Mouse (Mus musculus): Measurements from ENCODE around the gene Dnmbp. TPM values are rescaled to one million over a fixed set of nuclear protein-coding genes. Genes with fewer than 3 reads are reported as not detected.

The Dnmbp gene
- polyA plus RNA-seq, 1 experiment from 2014 or later, result 14.5 TPM

GRCm38 (mm10) chr19:43813315-43813714 lies 126.7 kb downstream of the Dnmbp start:
- no peaks in the 10 kb centered on the region for H3K27me3 ChIP-seq (ENCODE audit: control insufficient read depth, insufficient read depth, low read length)
- H3K9me3 ChIP-seq (ENCODE audit: control insufficient read depth, low read length), result no peaks in the 10 kb centered on the region
- H3K4me3 ChIP-seq (ENCODE audit: low read depth, low read length), result no peak overlapping the region
- H3K4me1 ChIP-seq (ENCODE audit: control insufficient read depth, insufficient read depth, low read length), result no peaks in the 10 kb centered on the region; the same call in 1 of the 2 replicates
- DNase-seq (ENCODE audit: low spot score, missing footprints) (no peak), ATAC-seq (ENCODE audit: low FRiP score) (no peak)
- no peak overlapping the region for H3K4me2 ChIP-seq
- H3K9ac ChIP-seq (ENCODE audit: low read length), result no peak overlapping the region
- 88% methylated on average over 10 of the region's 10 CpGs for WGBS
- H3K36me3 ChIP-seq (ENCODE audit: control insufficient read depth, insufficient read depth, low read length), result no peaks in the 10 kb centered on the region
- H3K27ac ChIP-seq (ENCODE audit: low read depth, low read length), result no peak overlapping the region

GRCm38 (mm10) chr19:43811419-43811818 lies 128.6 kb downstream of the Dnmbp start:
- H3K27me3 ChIP-seq (ENCODE audit: control insufficient read depth, insufficient read depth, low read length), result no peaks in the 10 kb centered on the region
- DNase-seq (ENCODE audit: low spot score, missing footprints) (no peak), ATAC-seq (ENCODE audit: low FRiP score) (no peak)
- H3K27ac ChIP-seq (ENCODE audit: low read depth, low read length), result no peak overlapping the region
- WGBS, result 95% methylated on average over 4 of the region's 4 CpGs
- H3K4me3 ChIP-seq (ENCODE audit: low read depth, low read length), result no peak overlapping the region
- H3K9me3 ChIP-seq (ENCODE audit: control insufficient read depth, low read length), result no peaks in the 10 kb centered on the region
- no peak overlapping the region for H3K9ac ChIP-seq (ENCODE audit: low read length)
- H3K36me3 ChIP-seq (ENCODE audit: control insufficient read depth, insufficient read depth, low read length), result no peaks in the 10 kb centered on the region
- H3K4me1 ChIP-seq (ENCODE audit: control insufficient read depth, insufficient read depth, low read length), result no peaks in the 10 kb centered on the region; the same call in 1 of the 2 replicates
- H3K4me2 ChIP-seq, result no peak overlapping the region

GRCm38 (mm10) chr19:43809331-43809730 lies 130.7 kb downstream of the Dnmbp start:
- Histone ChIP-seq H3K4me3 (ENCODE audit: low read depth, low read length) (no peak overlapping the region), H3K9ac (ENCODE audit: low read length) (no peak overlapping the region), H3K4me2 (no peak overlapping the region), H3K36me3 (ENCODE audit: control insufficient read depth, insufficient read depth, low read length) (no peaks in the 10 kb centered on the region), H3K27me3 (ENCODE audit: control insufficient read depth, insufficient read depth, low read length) (no peaks in the 10 kb centered on the region), H3K27ac (ENCODE audit: low read depth, low read length) (no peak overlapping the region), H3K4me1 (ENCODE audit: control insufficient read depth, insufficient read depth, low read length) (no peaks in the 10 kb centered on the region; the same call in 1 of the 2 replicates), H3K9me3 (ENCODE audit: control insufficient read depth, low read length) (no peaks in the 10 kb centered on the region)
- ATAC-seq (ENCODE audit: low FRiP score), result no peak
- 45% methylated on average over 4 of the region's 4 CpGs for WGBS
- DNase-seq (ENCODE audit: low spot score, missing footprints), result no peak

DNA sequence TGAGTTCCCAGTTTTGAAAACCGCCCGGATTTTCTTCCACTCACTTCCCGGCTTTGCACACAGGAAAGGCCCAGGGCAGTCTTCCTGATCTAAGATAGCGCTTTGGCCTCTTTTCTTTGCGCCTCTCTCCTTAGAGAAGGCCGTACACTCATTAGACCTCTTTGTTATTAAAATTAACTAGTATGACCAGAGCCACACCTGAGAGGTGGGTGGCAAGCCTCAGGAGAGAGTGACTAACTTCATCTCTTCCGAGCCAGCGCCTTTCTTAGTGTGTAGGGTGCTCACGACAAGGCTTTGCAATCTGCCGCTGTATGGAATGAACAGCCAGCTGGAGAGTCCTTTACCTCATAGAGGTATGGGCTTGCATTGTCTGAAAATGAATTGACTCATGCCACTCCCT lies 136.1 kb downstream of the Dnmbp start:
- DNase-seq (ENCODE audit: low spot score, missing footprints) (no peak), ATAC-seq (ENCODE audit: low FRiP score) (no peak)
- 86% methylated on average over 10 of the region's 10 CpGs for WGBS
- Histone ChIP-seq H3K9ac (ENCODE audit: low read length) (no peak overlapping the region), H3K27me3 (ENCODE audit: control insufficient read depth, insufficient read depth, low read length) (no peaks in the 10 kb centered on the region), H3K4me2 (no peak overlapping the region), H3K36me3 (ENCODE audit: control insufficient read depth, insufficient read depth, low read length) (no peaks in the 10 kb centered on the region), H3K4me1 (ENCODE audit: control insufficient read depth, insufficient read depth, low read length) (no peaks in the 10 kb centered on the region), H3K27ac (ENCODE audit: low read depth, low read length) (no peak overlapping the region), H3K9me3 (ENCODE audit: control insufficient read depth, low read length) (no peaks in the 10 kb centered on the region), H3K4me3 (ENCODE audit: low read depth, low read length) (no peak overlapping the region)

DNA sequence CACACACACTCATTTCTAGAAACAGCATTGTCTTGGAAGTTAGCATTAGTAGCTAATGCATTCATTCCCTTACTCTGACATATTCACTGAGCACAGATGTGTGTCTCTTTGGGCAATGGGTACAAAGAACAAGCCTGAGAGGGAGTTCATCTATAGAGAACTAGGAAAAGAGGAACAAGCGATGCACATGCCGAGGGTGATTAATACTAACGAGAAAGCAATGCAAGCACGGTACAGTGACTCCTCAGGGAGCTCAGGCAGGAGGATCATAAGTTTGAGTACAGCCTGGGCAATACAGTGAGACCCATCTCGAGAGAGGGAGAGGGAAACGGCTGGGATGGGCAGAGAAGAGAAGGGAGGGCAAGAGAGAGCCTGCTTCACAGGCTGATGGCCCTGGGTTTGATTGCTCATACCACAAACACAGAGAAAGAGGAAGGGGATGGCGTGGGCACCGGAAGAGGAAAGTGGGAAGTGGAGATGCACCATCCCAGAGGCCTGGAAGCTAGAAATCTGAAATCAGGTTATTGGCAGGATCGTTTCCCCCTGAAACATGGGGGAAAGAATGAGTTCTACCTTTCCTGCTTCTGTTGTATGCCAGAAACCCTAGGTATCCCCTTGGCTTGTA lies 138.5 kb downstream of the Dnmbp start:
- Histone ChIP-seq H3K27me3 (ENCODE audit: control insufficient read depth, insufficient read depth, low read length) (no peaks in the 10 kb centered on the region), H3K27ac (ENCODE audit: low read depth, low read length) (no peak overlapping the region), H3K9me3 (ENCODE audit: control insufficient read depth, low read length) (no peaks in the 10 kb centered on the region), H3K36me3 (ENCODE audit: control insufficient read depth, insufficient read depth, low read length) (no peaks in the 10 kb centered on the region), H3K4me1 (ENCODE audit: control insufficient read depth, insufficient read depth, low read length) (no peaks in the 10 kb centered on the region), H3K9ac (ENCODE audit: low read length) (no peak overlapping the region), H3K4me3 (ENCODE audit: low read depth, low read length) (no peak overlapping the region), H3K4me2 (no peak overlapping the region)
- DNase-seq (ENCODE audit: low spot score, missing footprints) (no peak), ATAC-seq (ENCODE audit: low FRiP score) (no peak)
- WGBS, result 86% methylated on average over 9 of the region's 9 CpGs

DNA sequence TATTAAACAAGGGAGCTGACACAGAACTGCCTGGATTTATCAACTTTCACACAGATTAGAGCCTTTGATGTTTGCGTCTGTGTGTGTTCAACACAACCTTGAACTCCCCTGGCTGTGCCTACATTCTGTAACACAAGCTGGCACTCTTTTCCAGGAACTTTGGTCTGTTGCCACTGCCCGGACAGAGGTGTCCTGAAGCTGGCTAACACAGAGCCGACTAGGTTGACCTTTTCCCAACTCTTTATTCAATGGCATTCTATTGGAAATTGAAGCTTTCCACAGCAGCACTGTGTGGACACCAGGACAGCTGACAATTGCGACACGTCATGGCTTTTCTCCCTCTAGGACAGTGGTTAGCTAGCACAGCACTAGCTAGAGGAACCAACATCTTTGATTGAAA lies 142.8 kb downstream of the Dnmbp start:
- H3K4me1 ChIP-seq (ENCODE audit: control insufficient read depth, insufficient read depth, low read length), result no peaks in the 10 kb centered on the region
- H3K4me3 ChIP-seq (ENCODE audit: low read depth, low read length), result no peak overlapping the region
- no peaks in the 10 kb centered on the region for H3K27me3 ChIP-seq (ENCODE audit: control insufficient read depth, insufficient read depth, low read length)
- ATAC-seq (ENCODE audit: low FRiP score) (no peak), DNase-seq (ENCODE audit: low spot score, missing footprints) (no peak)
- no peak overlapping the region for H3K4me2 ChIP-seq
- no peaks in the 10 kb centered on the region for H3K36me3 ChIP-seq (ENCODE audit: control insufficient read depth, insufficient read depth, low read length)
- no peak overlapping the region for H3K27ac ChIP-seq (ENCODE audit: low read depth, low read length)
- 78% methylated on average over 5 of the region's 5 CpGs for WGBS
- no peaks in the 10 kb centered on the region for H3K9me3 ChIP-seq (ENCODE audit: control insufficient read depth, low read length)
- H3K9ac ChIP-seq (ENCODE audit: low read length), result no peak overlapping the region

Other genes with a start within 250 kb of the Dnmbp start
- 11.6 and 12.8 TPM in 2 replicates for gene Cutc, start 187.2 kb downstream of the Dnmbp start, polyA plus RNA-seq (2014; fragmentation: Nextera tagmentation; extraction: Ambion mirVana)
- gene Cox15, start 187.2 kb downstream of the Dnmbp start, polyA plus RNA-seq (2014; fragmentation: Nextera tagmentation; extraction: Ambion mirVana), result 8.2 and 9.3 TPM in 2 replicates
- gene Abcc2, start 158.0 kb downstream of the Dnmbp start, polyA plus RNA-seq (2014; fragmentation: Nextera tagmentation; extraction: Ambion mirVana), result not detected in 2 replicates
- 0.14 and 0.28 TPM in 2 replicates for gene Cpn1, start 46.4 kb upstream of the Dnmbp start, polyA plus RNA-seq (2014; fragmentation: Nextera tagmentation; extraction: Ambion mirVana)
- not detected in 2 replicates for gene Cyp2c23, start 89.0 kb upstream of the Dnmbp start, polyA plus RNA-seq (2014; fragmentation: Nextera tagmentation; extraction: Ambion mirVana)
- gene Erlin1, start 129.6 kb upstream of the Dnmbp start, polyA plus RNA-seq (2014; fragmentation: Nextera tagmentation; extraction: Ambion mirVana), result 20.0 and 20.5 TPM in 2 replicates
- gene Chuk, start 167.3 kb upstream of the Dnmbp start, polyA plus RNA-seq (2014; fragmentation: Nextera tagmentation; extraction: Ambion mirVana), result 53.9 and 58.7 TPM in 2 replicates
- 42.2 and 53.3 TPM in 2 replicates for gene Cwf19l1, start 195.7 kb upstream of the Dnmbp start, polyA plus RNA-seq (2014; fragmentation: Nextera tagmentation; extraction: Ambion mirVana)
- 113 and 128 TPM in 2 replicates for gene Bloc1s2, start 206.3 kb upstream of the Dnmbp start, polyA plus RNA-seq (2014; fragmentation: Nextera tagmentation; extraction: Ambion mirVana)

Measured in midbrain, embryonic 11.5 days (tissue).